Mouse (Mus musculus) layer of hippocampus, postnatal 14 days (tissue): ENCODE measurements at regions not wholly inside any gene's neighbourhood (a gene's known extent, or its start where the extent isn't known, plus 50 kb on each side); places are given as distances from the start of the nearest gene placed in this dataset.

Experiments
- DNase-seq, 2 experiments: peaks; one replicate each; pipeline ENCODE4 v3.0.0; 2021 to 2022; ENCODE audit warnings: low spot score in 2 of 2, mixed read lengths in 1 of 2

DNA sequence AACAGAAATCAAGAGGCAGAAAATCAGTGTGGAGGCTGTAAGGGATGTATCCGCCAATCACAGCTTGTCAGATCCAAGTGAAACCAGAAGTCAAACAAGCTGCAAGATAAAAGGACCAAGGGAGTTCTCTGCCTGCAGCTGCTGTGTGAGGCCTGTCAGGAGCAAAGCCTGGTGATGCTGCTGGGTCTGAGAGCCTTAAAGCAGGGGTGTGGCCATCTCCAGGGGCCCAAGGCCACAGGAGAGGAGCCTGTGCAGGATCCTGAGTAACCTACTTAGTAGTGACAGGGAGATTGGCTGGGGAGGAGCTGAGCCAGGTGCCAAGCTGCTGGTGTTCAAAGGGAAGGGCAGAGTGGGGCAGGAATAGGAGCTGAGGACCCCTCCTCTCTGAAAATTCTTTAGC, 418.8 kb downstream of the Matn1 start:
- DNase-seq, result no peak

- no peak for DNase-seq
These were observed 420.6 kb downstream of the Matn1 start for GRCm38 (mm10) chr4:131364671-131365252.

DNA sequence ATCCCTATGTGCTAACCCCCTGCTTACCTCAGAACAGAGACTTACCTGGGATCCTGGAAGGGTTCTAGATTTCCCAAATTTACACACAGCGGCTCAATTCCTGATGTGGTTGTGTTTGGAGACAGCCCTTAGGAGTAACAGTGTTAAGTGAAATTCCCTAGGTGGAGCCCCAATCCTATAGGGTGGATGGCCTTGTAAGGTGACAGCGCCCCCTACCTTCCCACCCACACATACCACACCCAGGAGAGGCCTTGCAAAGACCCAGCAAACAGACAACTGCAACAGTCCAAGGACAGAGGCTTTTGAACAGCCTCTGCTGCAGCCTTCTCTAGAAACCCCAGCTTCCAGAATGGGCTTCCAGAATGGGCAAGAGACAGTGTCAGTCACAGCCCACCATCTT, 421.8 kb downstream of the Matn1 start:
- no peak for DNase-seq

DNA sequence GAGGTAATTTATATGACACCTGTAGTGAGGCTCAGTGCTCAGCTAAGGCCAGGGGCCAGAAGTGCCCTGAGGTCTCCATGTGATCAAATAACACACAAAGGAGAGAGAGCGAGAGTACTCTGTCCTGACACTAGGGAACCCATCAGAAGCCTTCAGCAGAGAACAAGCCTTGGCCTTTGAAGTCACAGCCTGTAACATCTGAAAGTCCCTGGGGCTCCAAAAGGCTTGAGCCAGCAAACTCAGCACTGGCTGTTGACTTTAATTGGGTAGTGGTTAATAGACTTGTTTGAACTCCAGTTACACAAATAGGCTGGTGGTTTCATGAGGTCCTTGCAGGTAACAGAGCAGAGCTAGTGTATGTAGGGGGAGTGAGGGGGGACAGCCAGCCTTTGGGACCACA, 422.5 kb downstream of the Matn1 start:
- no peak for DNase-seq

- DNase-seq, result no peak
These were observed 428.3 kb downstream of the Matn1 start for GRCm38 (mm10) chr4:131372517-131372916.

GRCm38 (mm10) chr4:131373172-131373571, 429.0 kb downstream of the Matn1 start:
- DNase-seq, result no peak

GRCm38 (mm10) chr4:131374527-131375290, 430.5 kb downstream of the Matn1 start:
- no peak for DNase-seq

DNA sequence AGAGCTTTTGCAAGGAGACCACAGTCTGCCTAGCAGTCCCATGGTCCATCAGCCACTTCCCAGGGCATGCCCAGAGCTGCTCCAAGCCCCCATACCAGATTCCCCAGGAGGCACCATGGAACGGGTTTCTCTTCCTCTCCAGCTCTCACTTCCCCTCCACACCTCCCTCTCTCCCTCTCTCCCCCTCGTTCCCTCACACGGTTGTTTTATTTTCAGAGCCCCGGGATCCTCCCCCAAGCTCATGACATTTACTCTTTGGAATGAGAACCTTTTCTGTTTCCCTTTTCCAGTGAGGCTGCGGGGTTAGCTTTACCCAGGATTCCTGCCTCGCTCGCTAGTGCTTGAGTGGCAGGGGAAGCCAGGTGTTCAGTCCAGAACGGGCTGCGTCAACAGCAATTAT, 436.9 kb downstream of the Matn1 start:
- no peak for DNase-seq

DNA sequence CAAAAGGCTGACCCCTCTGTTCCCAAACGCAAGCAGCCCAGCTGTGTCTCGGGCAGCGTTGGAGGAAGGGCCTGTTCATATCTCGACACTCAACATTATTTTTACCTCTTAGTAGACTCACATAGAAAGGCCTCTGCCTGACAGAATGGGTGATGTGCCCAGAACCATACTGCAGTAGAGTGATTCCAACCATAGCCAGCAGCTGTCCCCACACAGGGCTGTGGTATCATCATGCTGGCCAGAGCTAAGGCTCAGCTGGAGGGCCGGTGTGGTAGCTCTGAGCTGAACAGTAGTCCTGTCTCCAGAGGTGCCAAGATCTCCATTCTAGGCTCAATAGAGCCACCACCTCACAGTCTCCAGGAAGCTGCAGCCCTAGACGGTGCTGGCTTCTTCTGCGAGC, 437.3 kb downstream of the Matn1 start:
- no peak for DNase-seq

GRCm38 (mm10) chr4:131383862-131384261, 439.7 kb downstream of the Matn1 start:
- DNase-seq, result no peak

- DNase-seq, result no peak
These were observed 442.8 kb downstream of the Matn1 start for GRCm38 (mm10) chr4:131386961-131387360.

DNA sequence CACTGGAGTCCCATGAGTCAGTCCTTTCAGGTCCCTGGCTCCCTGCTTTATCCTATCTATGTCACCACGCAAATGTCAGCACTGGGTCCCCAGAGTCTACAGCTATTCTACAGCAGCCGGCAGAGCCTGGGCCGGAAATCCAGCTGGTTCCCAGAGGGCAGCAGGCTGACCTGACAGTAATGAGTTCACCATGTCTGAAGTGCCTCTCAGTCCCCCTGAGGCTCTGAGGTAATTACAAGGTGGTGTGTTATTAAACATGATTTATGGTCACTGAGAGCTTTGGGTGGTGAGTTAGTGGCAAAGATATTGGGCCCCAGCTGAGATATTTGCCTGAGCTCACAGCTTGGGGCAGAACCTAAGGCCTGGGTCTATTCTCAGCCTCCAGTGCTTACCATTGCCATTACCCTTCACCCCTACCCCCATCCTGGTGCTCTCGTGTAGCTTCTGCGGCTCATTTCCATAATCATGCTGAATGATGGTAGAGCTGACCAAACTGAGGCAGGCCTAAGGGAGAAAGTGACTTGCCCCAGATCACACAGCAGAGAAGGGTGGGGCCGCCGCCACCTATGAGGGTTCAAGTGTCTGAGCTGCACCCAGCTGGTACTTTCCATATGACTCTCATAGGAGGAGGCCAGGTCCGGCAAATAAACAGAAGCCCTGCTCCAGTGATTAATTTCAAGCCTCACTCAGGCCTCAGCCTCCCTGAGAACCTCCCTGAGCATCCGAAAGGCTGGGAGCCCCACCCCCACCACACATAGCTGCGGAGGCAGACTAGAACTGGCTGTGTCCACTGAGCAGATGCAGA, 446.8 kb downstream of the Ptpru start:
- DNase-seq, result no peak

DNA sequence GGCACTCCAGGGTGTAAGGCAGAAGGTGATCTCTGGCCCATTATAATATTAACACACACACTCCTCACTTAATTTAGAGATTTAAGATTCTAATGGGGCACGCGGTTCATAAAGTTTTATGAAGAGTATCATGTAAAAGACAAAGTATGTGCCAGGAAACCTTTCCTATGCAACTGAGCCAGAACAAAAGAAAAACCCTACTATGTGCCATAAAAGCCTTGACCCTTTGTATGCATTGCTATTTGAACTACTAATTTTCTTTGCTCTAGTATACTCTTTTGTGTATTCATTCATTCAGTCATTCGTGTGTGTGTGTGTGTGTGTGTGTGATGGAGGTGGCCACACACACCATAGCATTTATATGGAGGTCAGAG, 446.2 kb downstream of the Ptpru start:
- DNase-seq, result no peak

GRCm38 (mm10) chr4:131392478-131392877, 445.6 kb downstream of the Ptpru start:
- no peak for DNase-seq

- no peak for DNase-seq
These were observed 441.8 kb downstream of the Ptpru start for GRCm38 (mm10) chr4:131396226-131396840.

- DNase-seq, result no peak
These were observed 440.9 kb downstream of the Ptpru start for GRCm38 (mm10) chr4:131397161-131397560.

DNA sequence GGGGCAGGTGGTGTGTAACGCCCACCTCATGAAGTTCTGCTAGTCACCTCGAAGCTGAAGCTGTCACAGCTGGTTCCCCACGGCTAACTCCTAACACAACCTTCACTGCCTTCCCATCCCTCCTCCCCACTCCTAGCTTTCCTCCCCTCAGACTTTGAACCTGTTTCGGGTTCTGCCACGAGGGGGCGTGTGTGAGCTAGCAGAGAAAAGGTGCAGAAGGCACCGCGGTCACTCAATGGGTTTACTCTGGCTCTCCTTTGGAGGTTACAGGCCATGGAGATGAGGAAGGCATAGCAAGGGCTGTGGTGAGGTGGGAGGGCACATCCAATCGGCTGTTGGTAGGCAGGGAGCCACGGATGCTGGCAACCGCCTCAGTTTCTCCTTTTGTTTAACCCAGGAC, 437.3 kb downstream of the Ptpru start:
- no peak for DNase-seq

GRCm38 (mm10) chr4:131401255-131401654, 436.8 kb downstream of the Ptpru start:
- DNase-seq, result no peak

DNA sequence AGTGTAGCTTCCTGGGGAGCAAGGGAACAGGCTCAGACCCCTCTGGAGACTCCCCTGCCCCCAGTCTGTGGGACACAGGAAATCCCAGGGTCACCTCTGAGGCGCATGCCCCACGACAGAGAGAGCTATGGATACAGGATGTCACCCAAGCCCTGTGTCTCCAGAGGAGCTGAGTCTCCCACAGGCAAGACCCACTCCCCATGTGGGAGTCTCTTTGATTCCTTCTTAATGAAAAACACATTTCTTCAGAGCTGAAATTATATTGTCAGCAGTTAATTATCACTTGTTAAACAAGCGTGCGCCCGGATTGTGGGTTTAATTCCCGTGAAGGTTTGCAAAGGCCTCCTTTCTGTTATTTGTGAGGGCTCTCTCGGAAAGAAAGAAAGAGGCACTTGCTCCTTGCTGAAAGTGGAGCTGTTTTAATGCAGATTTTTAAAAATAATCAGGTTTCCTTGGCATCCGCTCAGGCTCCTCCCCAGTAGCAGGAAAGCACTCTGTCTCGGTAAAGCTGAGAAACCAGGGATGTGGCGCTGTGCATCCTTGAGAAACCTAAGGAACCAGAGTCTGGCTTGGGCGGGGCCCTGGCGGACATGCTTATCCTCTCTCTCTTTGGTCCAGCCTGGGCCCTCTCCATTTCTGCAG, 432.6 kb downstream of the Ptpru start:
- no peak for DNase-seq

GRCm38 (mm10) chr4:131407464-131407863, 430.6 kb downstream of the Ptpru start:
- DNase-seq, result no peak

DNA sequence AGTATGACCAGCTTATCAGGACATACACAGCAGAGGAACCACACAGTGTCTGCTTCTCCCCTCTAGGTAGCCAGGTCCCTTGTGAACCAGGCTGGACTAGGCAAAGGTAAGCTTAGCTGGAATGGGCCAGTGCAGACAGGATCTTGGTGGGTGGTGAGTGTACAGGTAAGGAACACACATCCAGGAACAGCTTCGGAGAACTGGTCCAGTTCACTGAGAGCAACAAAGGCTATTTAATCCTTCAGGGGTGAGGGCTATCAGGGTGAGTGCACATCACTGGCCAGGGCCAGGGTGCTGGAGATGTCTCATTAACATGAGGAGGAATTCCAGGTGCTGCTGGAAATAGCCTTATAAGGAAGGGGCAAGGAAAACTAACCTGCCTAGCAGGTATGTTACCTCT, 429.4 kb downstream of the Ptpru start:
- DNase-seq, result no peak
